Mouse (Mus musculus) ES-E14 (cell line): ENCODE measurements around the gene Ly6g5c. TPM values are rescaled to one million over a fixed set of nuclear protein-coding genes. Genes with fewer than 3 reads are reported as not detected.

Experiments used
- DNase-seq: peaks from one replicate; pipeline ENCODE4 v3.0.0-alpha.2; 2013; ENCODE audit warnings: low read depth, low spot score
- H3K27ac ChIP-seq: 2 replicates; pipeline ENCODE4 v1.5.1; 2012; ENCODE audit warnings: low read depth, mild to moderate bottlenecking, low read length, moderate library complexity, mixed read lengths; ENCODE audit not compliant: poor library complexity, insufficient read depth, severe bottlenecking
- H3K36me3 ChIP-seq: 2 replicates; pipeline ENCODE4 v1.6.1; 2012; ENCODE audit warnings: mild to moderate bottlenecking, low read length, moderate library complexity, mixed read lengths; ENCODE audit not compliant: control insufficient read depth, poor library complexity, insufficient read depth, severe bottlenecking
- H3K4me1 ChIP-seq, 2 experiments: fragments of 150-350 bp in 1 of 2; sonication (generic) in 1 of 2; 2 replicates each; pipeline ENCODE4 v1.6.1; 2012; ENCODE audit warnings: low read length in 2 of 2, mild to moderate bottlenecking in 1 of 2, mixed read lengths in 1 of 2; ENCODE audit not compliant: control insufficient read depth in 2 of 2, insufficient read depth in 2 of 2, poor library complexity in 1 of 2
- H3K4me3 ChIP-seq, 2 experiments: fragments of 150-350 bp in 1 of 2; sonication (generic) in 1 of 2; 2 replicates each; pipeline ENCODE4 v1.5.1; 2012; ENCODE audit warnings: low read length in 2 of 2, low read depth in 1 of 2, mild to moderate bottlenecking in 1 of 2, mixed read lengths in 1 of 2; ENCODE audit not compliant: insufficient read depth in 1 of 2, poor library complexity in 1 of 2, severe bottlenecking in 1 of 2
- H3K9ac ChIP-seq: 2 replicates; pipeline ENCODE4 v1.6.1; 2012; ENCODE audit warnings: low read depth, mild to moderate bottlenecking, low read length, mixed read lengths; ENCODE audit not compliant: poor library complexity, insufficient read depth, severe bottlenecking
- H3K9me3 ChIP-seq: fragments of 150-350 bp; sonication (generic); 2 replicates; pipeline ENCODE4 v1.6.1; 2012; ENCODE audit warnings: low read depth, mild to moderate bottlenecking, low read length; ENCODE audit not compliant: control insufficient read depth, insufficient read depth
- CHD2 ChIP-seq: IDR thresholded peaks from 2 replicates; pipeline ENCODE4 v1.6.1; 2014; ENCODE audit warnings: mild to moderate bottlenecking, low read depth, low read length, inconsistent platforms
- HCFC1 ChIP-seq: IDR thresholded peaks from 2 replicates; pipeline ENCODE4 v1.6.1; 2012; ENCODE audit warnings: low read length, inconsistent platforms, borderline replicate concordance; ENCODE audit not compliant: insufficient read depth
- MAFK ChIP-seq: IDR thresholded peaks from 2 replicates; pipeline ENCODE4 v1.6.1; 2014; ENCODE audit warnings: mild to moderate bottlenecking, low read depth, low read length, inconsistent platforms; ENCODE audit not compliant: insufficient read depth
- ZC3H11A ChIP-seq: IDR thresholded peaks from 2 replicates; pipeline ENCODE4 v1.6.1; 2012; ENCODE audit warnings: low read depth, mild to moderate bottlenecking, inconsistent platforms, low read length, borderline replicate concordance
- ZNF384 ChIP-seq: IDR thresholded peaks from 2 replicates; pipeline ENCODE4 v1.6.1; 2012; ENCODE audit warnings: low read depth, low read length, inconsistent platforms
- in situ Hi-C, 2 experiments: fragments of 600-800 bp; cut with MboI; formaldehyde crosslinking; loops; one replicate each; pipeline ENCODE4 v1.15.1; 2025; ENCODE audit warnings: low sequenced_read_pairs in 2 of 2, inconsistent platforms in 1 of 2; ENCODE audit not compliant: unreplicated experiment in 2 of 2
- total RNA-seq: library from RNA; depleted of rRNA; stranded (reverse); fragments of 300-350 nt; gene quantifications from 2 replicates; pipeline ENCODE4 v1.2.3, GENCODE M21; 2012

Gene Ly6g5c
- total RNA-seq, 1 experiment: 0.49 TPM

GRCm38 (mm10) chr17:35125081-35125480 lies 17.0 kb downstream of the Ly6g5c start:
- TF ChIP-seq ZNF384 (no peak), MAFK (no peak), ZC3H11A (no peak), HCFC1 (no peak), CHD2 (no peak)
- DNase-seq: no peak
- Histone ChIP-seq H3K9ac (no peak overlapping the region), H3K4me1 (peaks cover 0 to 4% of the 10 kb centered on the region in 2 experiments; a peak in 1 of 4 replicates), H3K9me3 (no peaks in the 10 kb centered on the region), H3K4me3 (no peak overlapping the region), H3K36me3 (peaks cover 10% of the 10 kb centered on the region; the same call in 1 of the 2 replicates), H3K27ac (no peak overlapping the region)
- in situ Hi-C loops: no loop called here

GRCm38 (mm10) chr17:35125578-35125977 lies 17.5 kb downstream of the Ly6g5c start:
- Histone ChIP-seq H3K9ac (no peak overlapping the region), H3K27ac (no peak overlapping the region), H3K4me1 (peaks cover 0 to 4% of the 10 kb centered on the region in 2 experiments; a peak in 1 of 4 replicates), H3K4me3 (peak overlapping the region in 1 of 2 experiments; percentile 76; a peak in 1 of 4 replicates), H3K36me3 (peaks cover 10% of the 10 kb centered on the region; the same call in 1 of the 2 replicates), H3K9me3 (no peaks in the 10 kb centered on the region)
- DNase-seq: no peak
- no peak for TF ChIP-seq CHD2
- no peak for TF ChIP-seq ZC3H11A
- no peak for TF ChIP-seq MAFK
- TF ChIP-seq ZNF384: no peak
- TF ChIP-seq HCFC1: no peak
- in situ Hi-C loops: no loop called here

- no peak for TF ChIP-seq ZNF384
- no peak for TF ChIP-seq HCFC1
- TF ChIP-seq MAFK: no peak
- no peaks in the 10 kb centered on the region for H3K9me3 ChIP-seq
- peak within 1 kb of the TSS; percentile 46 for H3K9ac ChIP-seq
- DNase-seq: no peak
- H3K4me1 ChIP-seq: peaks cover 2 to 4% of the 10 kb centered on the region in 2 experiments; a peak in 2 of 4 replicates
- H3K4me3 ChIP-seq: peak within 1 kb of the TSS; percentile 58 to 76
- no peak within 1 kb of the TSS for H3K27ac ChIP-seq
- in situ Hi-C loops: no loop called here
- H3K36me3 ChIP-seq: peaks cover 10% of the 10 kb centered on the region; the same call in 1 of the 2 replicates
Measured at GRCm38 (mm10) chr17:35126206-35126611, 18.1 kb downstream of the Ly6g5c start, which contains the start of gene D17H6S53E. TSS of gene D17H6S53E (plus strand) at chr17:35126373.

- H3K9me3 ChIP-seq: no peaks in the 10 kb centered on the region
- peaks cover 2 to 4% of the 10 kb centered on the region in 2 experiments; a peak in 2 of 4 replicates for H3K4me1 ChIP-seq
- no peak overlapping the region for H3K9ac ChIP-seq
- H3K27ac ChIP-seq: no peak overlapping the region
- 0 out of 4 replicates have a peak overlapping the region, but pooled peaks of 1 of the 2 experiments have one; percentile 76 for H3K4me3 ChIP-seq
- in situ Hi-C loops: no loop called here
- TF ChIP-seq ZC3H11A: no peak
- TF ChIP-seq MAFK: no peak
- no peak for TF ChIP-seq ZNF384
- no peak for TF ChIP-seq HCFC1
- no peak for TF ChIP-seq CHD2
- H3K36me3 ChIP-seq: peaks cover 10% of the 10 kb centered on the region; the same call in 1 of the 2 replicates
- DNase-seq: no peak
Measured at GRCm38 (mm10) chr17:35127017-35127416, 18.9 kb downstream of the Ly6g5c start.

GRCm38 (mm10) chr17:35128996-35129395 lies 20.9 kb downstream of the Ly6g5c start:
- no peak for DNase-seq
- in situ Hi-C loops: no loop called here
- TF ChIP-seq ZNF384: no peak
- TF ChIP-seq HCFC1: no peak
- H3K9me3 ChIP-seq: no peaks in the 10 kb centered on the region
- H3K36me3 ChIP-seq: peaks cover 5% of the 10 kb centered on the region; the same call in 1 of the 2 replicates
- H3K9ac ChIP-seq: no peak overlapping the region
- no peak overlapping the region for H3K27ac ChIP-seq
- H3K4me3 ChIP-seq: no peak overlapping the region
- H3K4me1 ChIP-seq: peaks cover 2% of the 10 kb centered on the region in 2 experiments; a peak in 1 of 4 replicates
